25 mouse cellular contexts compared by ENCODE assay signal in genomic region chr3:83453462-83453861, GRCm38 (mm10).
"Had no signal": no experiment of that assay in that cellular context is flagged by ENCODE, and none has a peak within 500 bp of the region (broad histone marks: within the 10 kb centered on the region; RNA-seq: fewer than 3 reads in every experiment).

No protein-coding gene starts in this region.

- H3K27ac ChIP-seq: heart, adult 2 months; heart, embryonic 13.5 days; heart, embryonic 15.5 days; hindbrain, embryonic 13.5 days; hindbrain, embryonic 15.5 days; intestine, embryonic 15.5 days; layer of hippocampus, adult 2 months; left cerebral cortex, adult 2 months; limb, embryonic 10.5 days; limb, embryonic 12.5 days; liver, embryonic 12.5 days; liver, embryonic 14.5 days had no signal

- DNase-seq: gastrocnemius, postnatal 14 days; gastrocnemius, postnatal 36 days; heart, adult 11 months; heart, adult 2 months; heart, postnatal 14 days; heart, postnatal 36 days; kidney, adult 18-20 months; kidney, adult 8-10 months; kidney, postnatal 10 days; kidney, postnatal 25 days; kidney, postnatal 4 days had no signal

- H3K4me1 ChIP-seq: hindbrain, embryonic 13.5 days; hindbrain, embryonic 15.5 days; intestine, embryonic 15.5 days; limb, embryonic 10.5 days; limb, embryonic 12.5 days; liver, embryonic 12.5 days had no signal

- H3K36me3 ChIP-seq: heart, embryonic 13.5 days; heart, embryonic 15.5 days; hindbrain, embryonic 13.5 days; hindbrain, embryonic 15.5 days; intestine, embryonic 15.5 days; limb, embryonic 10.5 days; limb, embryonic 12.5 days; liver, embryonic 12.5 days had no signal

- H3K4me3 ChIP-seq: heart, adult 2 months; heart, embryonic 13.5 days; heart, embryonic 15.5 days; hindbrain, embryonic 13.5 days; hindbrain, embryonic 15.5 days; intestine, embryonic 15.5 days; layer of hippocampus, adult 2 months; left cerebral cortex, adult 2 months; limb, embryonic 10.5 days; limb, embryonic 12.5 days; liver, embryonic 12.5 days had no signal

- ATAC-seq: inflammation-experienced regulatory T-cells, adult 6 months; intestine, embryonic 15.5 days; intestine, postnatal 0 days; liver, embryonic 12.5 days had no signal

- H3K9me3 ChIP-seq: heart, embryonic 13.5 days; heart, embryonic 15.5 days; hindbrain, embryonic 13.5 days; hindbrain, embryonic 15.5 days; intestine, embryonic 15.5 days; limb, embryonic 10.5 days; limb, embryonic 12.5 days; liver, embryonic 12.5 days had no signal

- H3K27me3 ChIP-seq: heart, embryonic 13.5 days; heart, embryonic 15.5 days; hindbrain, embryonic 13.5 days; hindbrain, embryonic 15.5 days; intestine, embryonic 15.5 days; limb, embryonic 12.5 days; liver, embryonic 12.5 days had no signal

- H3K4me2 ChIP-seq: heart, embryonic 11.5 days; heart, embryonic 13.5 days; heart, embryonic 15.5 days; hindbrain, embryonic 13.5 days; hindbrain, embryonic 15.5 days; intestine, embryonic 15.5 days; limb, embryonic 12.5 days; liver, embryonic 12.5 days had no signal

- H3K9ac ChIP-seq: heart, embryonic 13.5 days; heart, embryonic 15.5 days; hindbrain, embryonic 13.5 days; hindbrain, embryonic 15.5 days; intestine, embryonic 15.5 days; limb, embryonic 12.5 days; liver, embryonic 12.5 days; liver, embryonic 14.5 days had no signal
